Mouse (Mus musculus): ENCODE measurements at regions not wholly inside any gene's neighbourhood (a gene's known extent, or its start where the extent isn't known, plus 50 kb on each side); places are given as distances from the start of the nearest gene placed in this dataset.

- TF ChIP-seq TCF12 (IDR thresholded peaks at IDR 0.05; ENCODE audit: low read depth, low read length) (no peak), CTCF (IDR thresholded peaks at IDR 0.05 in 2 of 3, conservative IDR thresholded peaks at IDR 0.05 in 1 of 3; ENCODE audit: control insufficient read depth in 1 of 3, insufficient read depth in 1 of 3, low read depth in 2 of 3, low read length in 3 of 3, poor library complexity in 1 of 3, severe bottlenecking in 1 of 3) (no peak), POLR2AphosphoS2 (IDR thresholded peaks at IDR 0.05; ENCODE audit: low read length) (no peak), TAL1 (IDR thresholded peaks at IDR 0.05; ENCODE audit: low read length) (no peak), ZNF384 (IDR thresholded peaks at IDR 0.05; ENCODE audit: low read depth, low read length) (no peak), MAFK (IDR thresholded peaks at IDR 0.05; ENCODE audit: borderline replicate concordance, low read depth, low read length) (no peak), KAT2A (conservative IDR thresholded peaks at IDR 0.05; ENCODE audit: low read depth, low read length) (no peak), EP300 (IDR thresholded peaks at IDR 0.05; ENCODE audit: low read depth in 1 of 2, low read length in 2 of 2) (no peak), POLR2A (IDR thresholded peaks at IDR 0.05; ENCODE audit: control insufficient read depth in 1 of 2, insufficient read depth in 1 of 2, low read depth in 1 of 2, low read length in 2 of 2, poor library complexity in 1 of 2) (no peak), ELF1 (IDR thresholded peaks at IDR 0.05; ENCODE audit: low read depth, low read length) (no peak)
Observed at GRCm38 (mm10) chr12:106633096-106633495, 623.1 kb downstream of the Vrk1 start.
